Mouse (Mus musculus) ES-Bruce4 (cell line): Measurements from ENCODE around the gene Phka1. TPM values are rescaled to one million over a fixed set of nuclear protein-coding genes. Genes with fewer than 3 reads are reported as not detected.

Experiments used
- H3K27ac ChIP-seq: 2 replicates; pipeline ENCODE4 v1.5.1; 2012; ENCODE audit warnings: low read length, inconsistent platforms; ENCODE audit not compliant: insufficient read depth
- H3K27me3 ChIP-seq: 2 replicates; pipeline ENCODE4 v1.6.1; 2012; ENCODE audit warnings: mild to moderate bottlenecking, low read length, inconsistent platforms; ENCODE audit not compliant: control insufficient read depth, poor library complexity, insufficient read depth, severe bottlenecking
- H3K36me3 ChIP-seq: 2 replicates; pipeline ENCODE4 v1.6.1; 2012; ENCODE audit warnings: inconsistent platforms, mild to moderate bottlenecking, low read length, moderate library complexity; ENCODE audit not compliant: control insufficient read depth, poor library complexity, insufficient read depth, severe bottlenecking
- H3K4me1 ChIP-seq: one replicate; pipeline ENCODE4 v1.8.1; 2011; ENCODE audit warnings: low read length; ENCODE audit not compliant: control insufficient read depth, insufficient read depth
- H3K4me3 ChIP-seq: 2 replicates; pipeline ENCODE4 v1.5.1; 2011; ENCODE audit warnings: low read depth, mild to moderate bottlenecking, low read length
- H3K9ac ChIP-seq: 2 replicates; pipeline ENCODE4 v1.6.1; 2012; ENCODE audit warnings: low read depth, mild to moderate bottlenecking, inconsistent platforms; ENCODE audit not compliant: poor library complexity, severe bottlenecking
- H3K9me3 ChIP-seq: replicated peaks from 2 replicates; pipeline ENCODE4 v1.6.1; 2012; ENCODE audit warnings: mild to moderate bottlenecking, low read length, inconsistent platforms; ENCODE audit not compliant: control insufficient read depth, poor library complexity, insufficient read depth, severe bottlenecking
- CTCF ChIP-seq: IDR thresholded peaks from one replicate; pipeline ENCODE4 v1.8.1; 2011; ENCODE audit warnings: low read depth, low read length
- EP300 ChIP-seq: IDR thresholded peaks from 2 replicates; pipeline ENCODE4 v1.6.1; 2011; ENCODE audit warnings: low read depth, low read length; ENCODE audit not compliant: insufficient read depth
- POLR2A ChIP-seq: IDR thresholded peaks from one replicate; pipeline ENCODE4 v1.8.1; 2011; ENCODE audit warnings: low read length; ENCODE audit not compliant: insufficient read depth
- polyA plus RNA-seq: library from polyadenylated mRNA; stranded (reverse); fragments of >200 nt; gene quantifications from 2 replicates; pipeline ENCODE4 v1.2.4, GENCODE M21; 2011; ENCODE audit warnings: low read depth; ENCODE audit not compliant: missing spikeins, insufficient read depth, insufficient read length

Gene Phka1
- polyA plus RNA-seq, 1 experiment: 8.3 TPM

- Histone ChIP-seq H3K27ac (no peak overlapping the region), H3K4me1 (no peaks in the 10 kb centered on the region), H3K9ac (no peak overlapping the region), H3K4me3 (no peak overlapping the region), H3K27me3 (no peaks in the 10 kb centered on the region), H3K36me3 (no peaks in the 10 kb centered on the region), H3K9me3 (no peaks in the 10 kb centered on the region)
- TF ChIP-seq POLR2A (no peak), CTCF (no peak), EP300 (no peak)
Measured at GRCm38 (mm10) chrX:102556906-102557305, 87.1 kb downstream of the Phka1 start.

- Histone ChIP-seq H3K4me3 (no peak overlapping the region), H3K9me3 (no peaks in the 10 kb centered on the region), H3K4me1 (no peaks in the 10 kb centered on the region), H3K27me3 (no peaks in the 10 kb centered on the region), H3K27ac (no peak overlapping the region), H3K9ac (no peak overlapping the region), H3K36me3 (no peaks in the 10 kb centered on the region)
- TF ChIP-seq POLR2A: no peak
- TF ChIP-seq CTCF: no peak
- no peak for TF ChIP-seq EP300
Measured at GRCm38 (mm10) chrX:102509205-102509604, 134.8 kb downstream of the Phka1 start.

- Histone ChIP-seq H3K27ac (no peak within 1 kb of the TSS), H3K4me3 (peak within 1 kb of the TSS; percentile 76), H3K9me3 (no peaks in the 10 kb centered on the region), H3K27me3 (no peaks in the 10 kb centered on the region), H3K9ac (peak within 1 kb of the TSS; percentile 78), H3K4me1 (no peaks in the 10 kb centered on the region), H3K36me3 (no peaks in the 10 kb centered on the region)
- TF ChIP-seq CTCF: no peak
- TF ChIP-seq EP300: no peak
- TF ChIP-seq POLR2A: no peak
Measured at GRCm38 (mm10) chrX:102504644-102505481, 139.2 kb downstream of the Phka1 start, which contains the start of gene Hdac8. TSS of gene Hdac8 (minus strand) at chrX:102505359.

GRCm38 (mm10) chrX:102504179-102504578, 139.9 kb downstream of the Phka1 start:
- peak overlapping the region; percentile 76 for H3K4me3 ChIP-seq
- H3K27ac ChIP-seq: no peak overlapping the region
- no peaks in the 10 kb centered on the region for H3K36me3 ChIP-seq
- H3K9me3 ChIP-seq: no peaks in the 10 kb centered on the region
- peak overlapping the region; percentile 78 for H3K9ac ChIP-seq
- no peak for TF ChIP-seq EP300
- H3K4me1 ChIP-seq: no peaks in the 10 kb centered on the region
- H3K27me3 ChIP-seq: no peaks in the 10 kb centered on the region

GRCm38 (mm10) chrX:102493992-102494730, 149.9 kb downstream of the Phka1 start:
- H3K4me3 ChIP-seq: no peak overlapping the region
- H3K9ac ChIP-seq: no peak overlapping the region

GRCm38 (mm10) chrX:102485575-102485974, 158.5 kb downstream of the Phka1 start:
- H3K4me3 ChIP-seq: no peak overlapping the region
- H3K4me1 ChIP-seq: no peaks in the 10 kb centered on the region
- TF ChIP-seq CTCF: no peak
- TF ChIP-seq EP300: no peak
- no peak for TF ChIP-seq POLR2A
- H3K36me3 ChIP-seq: no peaks in the 10 kb centered on the region
- H3K9me3 ChIP-seq: no peaks in the 10 kb centered on the region
- no peak overlapping the region for H3K27ac ChIP-seq
- H3K27me3 ChIP-seq: no peaks in the 10 kb centered on the region
- H3K9ac ChIP-seq: no peak overlapping the region

More at GRCm38 (mm10) chrX:102493992-102494730, 149.9 kb downstream of the Phka1 start:
- Histone ChIP-seq H3K27me3 (no peaks in the 10 kb centered on the region), H3K9me3 (no peaks in the 10 kb centered on the region), H3K36me3 (no peaks in the 10 kb centered on the region), H3K4me1 (no peaks in the 10 kb centered on the region), H3K27ac (no peak overlapping the region)
- TF ChIP-seq POLR2A (no peak), EP300 (no peak), CTCF (no peak)
